Mouse (Mus musculus) hindbrain, embryonic 13.5 days (tissue): ENCODE results near the gene Zfp526. TPM values are rescaled to one million over a fixed set of nuclear protein-coding genes. Genes with fewer than 3 reads are reported as not detected.
"Not testable (repeated sequence)": the region's sequence is repeated elsewhere in the genome, so short reads cannot be mapped to it uniquely, and the experiment has no call there.

Experiments
- ATAC-seq: fragments of 200-750 bp; cut with Nextera tagmentation; 2 replicates; pipeline ENCODE4 v1.8.0; 2017; ENCODE audit warnings: moderate TSS enrichment; ENCODE audit not compliant: low FRiP score
- H3K27ac ChIP-seq: fragments of 300-500 bp; sonication (generic); 2 replicates; pipeline ENCODE4 v1.5.1; 2015; ENCODE audit warnings: inconsistent platforms, mild to moderate bottlenecking, moderate library complexity
- H3K27me3 ChIP-seq: fragments of 300-500 bp; sonication (generic); 2 replicates; pipeline ENCODE4 v1.6.1; 2015; ENCODE audit warnings: mild to moderate bottlenecking, inconsistent platforms
- H3K36me3 ChIP-seq: fragments of 300-500 bp; sonication (generic); 2 replicates; pipeline ENCODE4 v1.6.1; 2015; ENCODE audit warnings: mild to moderate bottlenecking, inconsistent platforms
- H3K4me1 ChIP-seq: fragments of 300-500 bp; sonication (generic); replicated peaks from 2 replicates; pipeline ENCODE4 v1.6.1; 2015; ENCODE audit warnings: inconsistent platforms
- H3K4me2 ChIP-seq: fragments of 300-500 bp; sonication (generic); 2 replicates; pipeline ENCODE4 v1.6.1; 2015; ENCODE audit warnings: inconsistent platforms, mild to moderate bottlenecking, moderate library complexity
- H3K4me3 ChIP-seq: fragments of 300-500 bp; sonication (generic); 2 replicates; pipeline ENCODE4 v1.5.1; 2015; ENCODE audit warnings: mild to moderate bottlenecking, inconsistent platforms
- H3K9ac ChIP-seq: fragments of 300-500 bp; sonication (generic); 2 replicates; pipeline ENCODE4 v1.6.1; 2015; ENCODE audit warnings: mild to moderate bottlenecking, inconsistent platforms
- H3K9me3 ChIP-seq: fragments of 300-500 bp; sonication (generic); 2 replicates; pipeline ENCODE4 v1.6.1; 2016; ENCODE audit warnings: inconsistent platforms
- WGBS: fragments of 180-500 bp; shearing (Covaris S2); methylation state at CpG from one replicate; pipeline ENCODE4 v1.1.7; 2015; 5-methylcytosine and 5-hydroxymethylcytosine counted together
- polyA plus RNA-seq: library from polyadenylated mRNA; unstranded; fragments of >200 nt; fragmentation: Nextera tagmentation; extraction: Ambion mirVana; gene quantifications from 2 replicates; pipeline ENCODE4 v1.2.1, GENCODE M21; 2015

Gene Zfp526
- polyA plus RNA-seq, 1 experiment from 2014 or later: 1.9 TPM

- H3K27me3 ChIP-seq: no peaks in the 10 kb centered on the region
- H3K9me3 ChIP-seq: no peaks in the 10 kb centered on the region
- peaks cover 11% of the 10 kb centered on the region for H3K36me3 ChIP-seq
- peak overlapping the region; percentile 84 for H3K9ac ChIP-seq
- H3K27ac ChIP-seq: peak overlapping the region; percentile 90
- ATAC-seq: peak; percentile 27
- peaks cover 66% of the 10 kb centered on the region for H3K4me1 ChIP-seq
- WGBS: 2% methylated on average over 18 of the region's 18 CpGs
- peak overlapping the region; percentile 100 for H3K4me2 ChIP-seq
- peak overlapping the region; percentile 74 for H3K4me3 ChIP-seq
Observed at GRCm38 (mm10) chr7:25248018-25248647, 26.9 kb downstream of the Zfp526 start.

- no peaks in the 10 kb centered on the region for H3K9me3 ChIP-seq
- peaks cover 66% of the 10 kb centered on the region for H3K4me1 ChIP-seq
- peak overlapping the region; percentile 100 for H3K4me2 ChIP-seq
- ATAC-seq: no peak; the same call in 1 of the 2 replicates
- peak overlapping the region; percentile 84 for H3K9ac ChIP-seq
- no peaks in the 10 kb centered on the region for H3K27me3 ChIP-seq
- H3K27ac ChIP-seq: peak overlapping the region; percentile 90
- peak overlapping the region; percentile 74 for H3K4me3 ChIP-seq
- WGBS: 1% methylated on average over 25 of the region's 25 CpGs
- H3K36me3 ChIP-seq: peaks cover 11% of the 10 kb centered on the region
Observed at GRCm38 (mm10) chr7:25248846-25249313, 27.7 kb downstream of the Zfp526 start.

DNA sequence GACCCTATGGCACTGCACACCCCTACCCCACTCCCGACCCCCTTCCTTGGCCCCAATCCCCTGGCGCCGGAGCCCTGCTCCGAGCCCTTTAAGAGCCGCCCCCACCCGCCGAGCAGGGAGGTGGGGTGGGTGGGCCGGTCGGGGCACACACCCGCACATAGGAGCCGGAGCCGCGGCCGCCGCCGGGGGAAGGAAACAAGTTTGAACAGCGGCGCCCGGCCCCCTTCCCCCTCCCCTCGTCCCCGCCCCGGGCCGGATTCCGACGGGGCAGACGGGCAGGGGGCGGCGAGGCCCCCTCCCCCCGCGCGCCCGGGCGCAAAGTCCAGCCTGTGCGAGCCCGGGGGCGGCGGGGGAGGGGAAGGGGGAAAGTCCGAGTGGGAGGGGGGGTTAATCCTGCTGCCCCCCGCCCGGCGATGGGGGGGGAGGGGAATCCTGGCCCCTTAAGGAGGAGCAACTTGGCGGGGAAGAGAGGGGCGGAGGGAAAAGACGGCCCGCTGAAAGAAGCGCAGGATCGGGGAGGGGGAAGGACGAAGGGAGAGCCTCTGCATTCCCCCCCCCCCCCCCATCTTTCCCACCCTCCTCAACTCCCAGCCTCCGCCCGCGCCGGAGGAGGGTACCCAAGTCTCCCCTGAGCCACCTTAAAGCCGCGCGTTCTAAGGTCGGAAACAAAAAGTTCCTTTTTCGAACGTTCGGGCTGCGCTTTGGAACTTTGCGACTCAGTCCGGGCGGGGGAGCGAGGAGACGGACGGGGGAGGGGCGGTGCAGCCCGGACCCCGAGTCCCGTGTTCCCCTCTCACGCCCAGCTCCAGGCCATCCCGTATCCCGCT is 28.3 kb downstream of the Zfp526 start:
- peaks cover 10% of the 10 kb centered on the region for H3K36me3 ChIP-seq
- H3K4me3 ChIP-seq: peak overlapping the region; percentile 74
- no peaks in the 10 kb centered on the region for H3K27me3 ChIP-seq
- peak overlapping the region; percentile 84 for H3K9ac ChIP-seq
- no peaks in the 10 kb centered on the region for H3K9me3 ChIP-seq
- peak; percentile 52 for ATAC-seq
- peaks cover 66% of the 10 kb centered on the region for H3K4me1 ChIP-seq
- under 1% methylated on average over 50 of the region's 73 CpGs for WGBS
- H3K4me2 ChIP-seq: peak overlapping the region; percentile 100
- H3K27ac ChIP-seq: peak overlapping the region; percentile 90

GRCm38 (mm10) chr7:25250141-25250972 is 29.1 kb downstream of the Zfp526 start, which contains the start of gene Erf:
Gene Erf (minus strand): TSS chr7:25250761.
- peak; percentile 62 for ATAC-seq
- H3K36me3 ChIP-seq: peaks cover 2% of the 10 kb centered on the region; the same call in 1 of the 2 replicates
- 2% methylated on average over 53 of the region's 81 CpGs for WGBS
- peak within 1 kb of the TSS; percentile 84 for H3K9ac ChIP-seq
- H3K27ac ChIP-seq: peak within 1 kb of the TSS; percentile 90
- no peaks in the 10 kb centered on the region for H3K9me3 ChIP-seq
- peak within 1 kb of the TSS; percentile 100 for H3K4me2 ChIP-seq
- H3K4me1 ChIP-seq: peaks cover 61% of the 10 kb centered on the region
- peak within 1 kb of the TSS; percentile 74 for H3K4me3 ChIP-seq
- H3K27me3 ChIP-seq: no peaks in the 10 kb centered on the region

GRCm38 (mm10) chr7:25251071-25251791 is 30.0 kb downstream of the Zfp526 start:
- ATAC-seq: peak; percentile 11
- Histone ChIP-seq H3K4me1 (peaks cover 52% of the 10 kb centered on the region), H3K36me3 (no peaks in the 10 kb centered on the region), H3K4me3 (peak overlapping the region; percentile 74), H3K27me3 (no peaks in the 10 kb centered on the region), H3K9me3 (no peaks in the 10 kb centered on the region), H3K27ac (peak overlapping the region; percentile 66), H3K4me2 (peak overlapping the region; percentile 100), H3K9ac (peak overlapping the region; percentile 84)
- WGBS: 1% methylated on average over 22 of the region's 22 CpGs

GRCm38 (mm10) chr7:25251822-25252221 is 30.6 kb downstream of the Zfp526 start:
- no peak for ATAC-seq
- 17% methylated on average over 8 of the region's 8 CpGs for WGBS
- H3K4me1 ChIP-seq: peaks cover 46% of the 10 kb centered on the region
- peak overlapping the region; percentile 84 for H3K9ac ChIP-seq
- no peaks in the 10 kb centered on the region for H3K36me3 ChIP-seq
- peak overlapping the region; percentile 74 for H3K4me3 ChIP-seq
- peak overlapping the region; percentile 66 for H3K27ac ChIP-seq
- H3K4me2 ChIP-seq: peak overlapping the region; percentile 100
- no peaks in the 10 kb centered on the region for H3K9me3 ChIP-seq
- H3K27me3 ChIP-seq: no peaks in the 10 kb centered on the region

GRCm38 (mm10) chr7:25261896-25262295 is 40.7 kb downstream of the Zfp526 start:
- H3K4me2 ChIP-seq: no peak overlapping the region
- H3K9me3 ChIP-seq: no peaks in the 10 kb centered on the region
- no peak for ATAC-seq
- peaks cover 3% of the 10 kb centered on the region for H3K4me1 ChIP-seq
- H3K36me3 ChIP-seq: no peaks in the 10 kb centered on the region
- H3K9ac ChIP-seq: no peak overlapping the region
- no peak overlapping the region for H3K4me3 ChIP-seq
- no peak overlapping the region for H3K27ac ChIP-seq
- WGBS: 81% methylated on average over 1 of the region's 1 CpGs
- H3K27me3 ChIP-seq: peaks cover 14% of the 10 kb centered on the region; the same call in 1 of the 2 replicates

DNA sequence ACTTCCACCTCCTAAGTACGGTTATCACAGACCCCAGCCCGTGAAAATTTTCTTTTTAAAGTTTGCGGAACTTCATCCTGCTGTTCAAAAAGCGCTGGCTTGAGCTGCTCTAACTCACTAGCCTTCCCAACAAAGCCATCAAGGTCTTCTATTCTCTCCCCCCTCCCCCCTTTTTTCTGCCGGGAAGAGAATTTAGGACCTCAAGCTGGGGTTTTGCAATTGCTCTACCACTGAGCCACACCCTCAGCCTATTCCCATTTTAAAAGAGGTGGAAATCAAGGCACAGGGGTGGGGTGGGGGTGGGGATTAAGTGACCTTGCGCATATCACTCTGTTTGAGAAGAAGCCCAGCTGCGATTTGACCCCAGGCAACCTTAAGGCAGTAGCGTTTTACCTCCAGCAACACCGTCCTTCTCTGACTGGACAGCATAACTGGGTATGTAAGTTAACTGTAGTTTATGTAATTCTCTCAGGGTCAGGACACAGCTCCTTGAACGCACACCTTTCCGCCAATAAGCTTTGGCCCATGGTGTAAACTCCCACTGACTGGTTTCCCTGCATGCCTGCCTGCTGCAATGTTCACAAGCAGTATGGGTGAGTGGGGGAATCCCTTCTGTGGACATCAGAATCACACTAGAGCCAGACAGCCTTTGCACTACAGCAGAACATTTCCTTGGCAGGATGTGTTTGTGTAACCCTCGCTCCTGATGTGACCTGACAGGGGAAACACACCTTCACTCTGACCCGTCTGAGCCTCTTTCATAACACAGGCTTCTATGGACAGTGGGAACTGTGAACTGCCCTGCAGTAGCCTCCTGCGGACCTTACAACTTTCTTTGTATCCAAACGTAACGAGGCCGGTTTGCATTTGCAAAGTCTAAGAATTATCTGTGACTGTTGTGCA is 43.0 kb downstream of the Zfp526 start:
- H3K36me3 ChIP-seq: no peaks in the 10 kb centered on the region
- no peak for ATAC-seq
- 24% methylated on average over 17 of the region's 17 CpGs for WGBS
- H3K4me3 ChIP-seq: no peak overlapping the region
- H3K4me1 ChIP-seq: peaks cover 11% of the 10 kb centered on the region
- no peak overlapping the region for H3K4me2 ChIP-seq
- H3K9ac ChIP-seq: no peak overlapping the region; the same call in 1 of the 2 replicates
- H3K27me3 ChIP-seq: peaks cover 14% of the 10 kb centered on the region; the same call in 1 of the 2 replicates
- no peaks in the 10 kb centered on the region for H3K9me3 ChIP-seq
- no peak overlapping the region for H3K27ac ChIP-seq

DNA sequence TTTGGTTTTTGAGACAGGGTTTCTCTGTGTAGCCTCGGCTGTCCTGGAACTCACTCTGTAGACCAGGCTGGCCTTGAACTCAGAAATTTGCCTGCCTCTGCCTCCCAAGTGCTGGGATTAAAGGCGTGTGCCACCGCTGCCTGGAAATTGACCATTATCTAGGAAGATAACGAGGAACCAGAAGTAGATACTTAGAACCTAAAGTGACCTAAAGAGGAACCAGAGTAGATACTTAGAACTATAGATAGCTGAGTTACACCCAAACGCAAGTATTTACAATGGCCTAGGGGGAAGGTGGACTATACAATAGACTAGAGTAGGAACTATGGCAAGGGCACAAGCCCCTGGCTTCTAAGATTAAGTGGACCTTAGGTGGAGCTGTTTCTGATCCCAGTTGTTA is 44.5 kb downstream of the Zfp526 start:
- not testable (repeated sequence) for H3K9me3 ChIP-seq, H3K27ac ChIP-seq, H3K36me3 ChIP-seq, H3K4me2 ChIP-seq, ATAC-seq, H3K4me3 ChIP-seq, H3K9ac ChIP-seq
- 92% methylated on average over 5 of the region's 5 CpGs for WGBS
- peaks cover 14% of the 10 kb centered on the region; the same call in 1 of the 2 replicates for H3K27me3 ChIP-seq
- H3K4me1 ChIP-seq: peaks cover 27% of the 10 kb centered on the region

GRCm38 (mm10) chr7:25266180-25266962 is 45.1 kb downstream of the Zfp526 start:
- Histone ChIP-seq H3K4me2 (peak overlapping the region; percentile 56), H3K27ac (no peak overlapping the region), H3K36me3 (peaks cover 6% of the 10 kb centered on the region), H3K9ac (peak overlapping the region; percentile 56; the same call in 1 of the 2 replicates), H3K4me3 (no peak overlapping the region; the same call in 1 of the 2 replicates), H3K9me3 (no peaks in the 10 kb centered on the region), H3K27me3 (peaks cover 14% of the 10 kb centered on the region; the same call in 1 of the 2 replicates), H3K4me1 (peaks cover 31% of the 10 kb centered on the region)
- WGBS: 90% methylated on average over 8 of the region's 8 CpGs
- no peak for ATAC-seq
